Mouse (Mus musculus): ENCODE data around the gene Gtf3c1. TPM values are rescaled to one million over a fixed set of nuclear protein-coding genes. Genes with fewer than 3 reads are reported as not detected.

Gene Gtf3c1
- total and polyA plus RNA-seq, 3 experiments: 23.7 to 36.1 TPM; not detected in 1

DNA sequence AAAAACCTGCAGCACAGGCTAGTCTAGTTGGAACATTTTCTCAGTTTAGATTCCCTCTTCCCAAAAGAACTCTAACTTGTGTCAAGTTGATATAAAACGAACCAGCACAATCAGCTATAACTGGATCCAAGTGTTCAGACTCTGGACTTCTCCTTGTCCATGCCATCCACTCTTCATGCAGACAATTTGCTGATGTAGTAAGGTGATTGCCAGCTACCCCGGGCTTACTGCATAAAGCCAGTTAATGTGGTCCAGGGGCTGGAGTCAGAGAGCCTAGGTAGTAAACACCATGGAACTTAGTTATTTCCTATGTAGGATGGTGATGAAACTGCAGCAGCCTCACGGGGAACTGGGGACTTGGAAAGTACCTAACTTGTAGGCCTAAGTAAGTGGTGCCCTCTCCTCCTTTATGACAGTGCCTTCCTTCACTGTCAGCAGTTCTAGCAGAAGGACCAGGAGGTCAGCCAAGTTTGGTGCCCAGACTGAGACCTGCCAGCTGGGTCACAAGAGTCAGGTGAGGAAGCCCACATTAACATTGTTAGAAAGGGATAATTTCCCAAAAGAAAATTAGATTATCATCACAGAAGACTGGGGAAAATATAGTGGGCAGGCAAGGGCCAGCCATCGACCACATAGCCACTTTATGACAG lies 28.9 kb upstream of the Gtf3c1 start:
- Histone ChIP-seq H3K9ac (ENCODE audit: control insufficient read depth, low read depth, low read length, poor library complexity, severe bottlenecking) (no peak overlapping the region), H3K27ac (ENCODE audit: control insufficient read depth, low read depth, low read length) (no peak overlapping the region), H3K27me3 (ENCODE audit: control insufficient read depth in 1 of 2, insufficient read depth in 2 of 2, low read length in 2 of 2) (no peaks in the 10 kb centered on the region), H3K4me3 (ENCODE audit: control insufficient read depth in 1 of 2, insufficient read depth in 1 of 2, low read depth in 2 of 2, low read length in 2 of 2) (no peak overlapping the region), H3K9me3 (replicated peaks; ENCODE audit: insufficient read depth, low read length) (no peaks in the 10 kb centered on the region), H3K4me1 (ENCODE audit: control insufficient read depth in 1 of 2, insufficient read depth in 2 of 2, low read length in 2 of 2) (peaks cover 0 to 9% of the 10 kb centered on the region in 2 experiments; a peak in 2 of 4 replicates), H3K79me2 (ENCODE audit: control insufficient read depth, insufficient read depth, low read length, poor library complexity) (no peaks in the 10 kb centered on the region), H3K36me3 (ENCODE audit: control insufficient read depth in 1 of 2, insufficient read depth in 2 of 2, low read length in 2 of 2) (no peaks in the 10 kb centered on the region)
- TF ChIP-seq TBP (IDR thresholded peaks at IDR 0.05; ENCODE audit: low read depth, low read length) (no peak), BHLHE40 (IDR thresholded peaks at IDR 0.05; ENCODE audit: borderline replicate concordance, low read depth, low read length) (no peak), NELFE (IDR thresholded peaks at IDR 0.05; ENCODE audit: low read depth, low read length) (no peak), HCFC1 (IDR thresholded peaks at IDR 0.05; ENCODE audit: low read depth, low read length) (no peak)
- no peak for DNase-seq (ENCODE audit: low read depth, low spot score)

DNA sequence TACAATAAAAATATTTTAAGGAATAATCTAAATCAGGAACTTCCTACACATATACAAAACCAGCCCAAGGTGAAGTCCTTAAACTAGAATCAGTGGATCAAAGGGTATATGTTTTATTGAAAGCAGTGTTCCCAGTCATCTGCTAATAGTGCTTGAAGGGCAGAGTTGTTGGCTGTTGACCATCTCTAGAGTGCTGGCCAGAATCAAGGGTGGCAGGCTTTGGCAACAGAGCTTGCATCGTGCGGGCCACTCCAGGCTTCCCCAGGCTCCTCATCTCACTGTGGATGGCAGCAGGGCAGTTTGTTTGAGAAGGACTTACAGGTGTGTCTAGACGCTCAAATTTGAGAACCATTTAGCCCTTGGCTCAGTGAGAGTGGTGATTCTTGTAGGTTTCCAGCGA lies 26.2 kb upstream of the Gtf3c1 start:
- no peak for TF ChIP-seq GABPA (IDR thresholded peaks at IDR 0.05; ENCODE audit: low read depth, low read length)
- TF ChIP-seq TCF12 (IDR thresholded peaks at IDR 0.05; ENCODE audit: low read depth, low read length): no peak
- TF ChIP-seq USF1 (IDR thresholded peaks at IDR 0.05; ENCODE audit: low read depth, low read length): no peak
- Histone ChIP-seq H3K27ac (ENCODE audit: control insufficient read depth, low read depth, low read length) (no peak overlapping the region), H3K36me3 (ENCODE audit: control insufficient read depth in 1 of 2, insufficient read depth in 2 of 2, low read length in 2 of 2) (no peaks in the 10 kb centered on the region), H3K4me3 (ENCODE audit: control insufficient read depth in 1 of 2, insufficient read depth in 1 of 2, low read depth in 2 of 2, low read length in 2 of 2) (no peak overlapping the region), H3K79me2 (ENCODE audit: control insufficient read depth, insufficient read depth, low read length, poor library complexity) (no peaks in the 10 kb centered on the region), H3K9ac (ENCODE audit: control insufficient read depth, low read depth, low read length, poor library complexity, severe bottlenecking) (no peak overlapping the region), H3K27me3 (ENCODE audit: control insufficient read depth in 1 of 2, insufficient read depth in 2 of 2, low read length in 2 of 2) (no peaks in the 10 kb centered on the region), H3K9me3 (replicated peaks; ENCODE audit: insufficient read depth, low read length) (no peaks in the 10 kb centered on the region), H3K4me1 (ENCODE audit: control insufficient read depth in 1 of 2, insufficient read depth in 2 of 2, low read length in 2 of 2) (peaks cover 0 to 9% of the 10 kb centered on the region in 2 experiments; a peak in 2 of 4 replicates)
- DNase-seq (ENCODE audit: low read depth, low spot score): no peak

- no peaks in the 10 kb centered on the region for H3K36me3 ChIP-seq (ENCODE audit: control insufficient read depth in 1 of 2, insufficient read depth in 2 of 2, low read length in 2 of 2)
- H3K27ac ChIP-seq (ENCODE audit: control insufficient read depth, low read depth, low read length): no peak overlapping the region
- TF ChIP-seq ZMIZ1 (IDR thresholded peaks at IDR 0.05; ENCODE audit: low read depth, low read length) (no peak), GATA1 (IDR thresholded peaks at IDR 0.05; ENCODE audit: low read depth, low read length) (no peak), JUND (IDR thresholded peaks at IDR 0.05; ENCODE audit: low read depth, low read length) (no peak), EP300 (IDR thresholded peaks at IDR 0.05; ENCODE audit: low read depth in 1 of 2, low read length in 2 of 2) (no peak), SIN3A (IDR thresholded peaks at IDR 0.05; ENCODE audit: low read length) (no peak), MAZ (IDR thresholded peaks at IDR 0.05; ENCODE audit: low read depth, low read length) (no peak), ZC3H11A (IDR thresholded peaks at IDR 0.05; ENCODE audit: low read depth, low read length) (no peak), TCF12 (IDR thresholded peaks at IDR 0.05; ENCODE audit: low read depth, low read length) (no peak), ZKSCAN1 (IDR thresholded peaks at IDR 0.05; ENCODE audit: low read depth, low read length) (no peak), TBP (IDR thresholded peaks at IDR 0.05; ENCODE audit: low read depth, low read length) (no peak), ETS1 (IDR thresholded peaks at IDR 0.05; ENCODE audit: low read depth, low read length) (no peak)
- no peak overlapping the region for H3K4me3 ChIP-seq (ENCODE audit: control insufficient read depth in 1 of 2, insufficient read depth in 1 of 2, low read depth in 2 of 2, low read length in 2 of 2)
- H3K27me3 ChIP-seq (ENCODE audit: control insufficient read depth in 1 of 2, insufficient read depth in 2 of 2, low read length in 2 of 2): no peaks in the 10 kb centered on the region
- DNase-seq (ENCODE audit: low read depth, low spot score): no peak
- H3K9ac ChIP-seq (ENCODE audit: control insufficient read depth, low read depth, low read length, poor library complexity, severe bottlenecking): no peak overlapping the region
- H3K79me2 ChIP-seq (ENCODE audit: control insufficient read depth, insufficient read depth, low read length, poor library complexity): no peaks in the 10 kb centered on the region
- H3K9me3 ChIP-seq (replicated peaks; ENCODE audit: insufficient read depth, low read length): no peaks in the 10 kb centered on the region
- peaks cover 0 to 9% of the 10 kb centered on the region in 2 experiments; a peak in 2 of 4 replicates for H3K4me1 ChIP-seq (ENCODE audit: control insufficient read depth in 1 of 2, insufficient read depth in 2 of 2, low read length in 2 of 2)
These were observed 24.1 kb upstream of the Gtf3c1 start for GRCm38 (mm10) chr7:125731679-125732078.
